Mouse (Mus musculus) midbrain, postnatal 0 days (tissue): Measurements from ENCODE around the gene Lcn8. TPM values are rescaled to one million over a fixed set of nuclear protein-coding genes. Genes with fewer than 3 reads are reported as not detected.

Source experiments
- ATAC-seq: fragments of 200-750 bp; cut with Nextera tagmentation; 2 replicates; pipeline ENCODE4 v1.8.0; 2017; ENCODE audit warnings: moderate number of reproducible peaks, mild to moderate bottlenecking, moderate TSS enrichment, moderate library complexity; ENCODE audit not compliant: low FRiP score
- DNase-seq: peaks from one replicate; pipeline ENCODE4 v3.0.0-alpha.2; 2015; ENCODE audit warnings: low spot score
- H3K27ac ChIP-seq: fragments of 300-500 bp; sonication (generic); 2 replicates; pipeline ENCODE4 v1.5.1; 2014; ENCODE audit warnings: low read depth, mild to moderate bottlenecking, low read length, mixed read lengths
- H3K27me3 ChIP-seq: fragments of 300-500 bp; sonication (generic); 2 replicates; pipeline ENCODE4 v1.6.1; 2014; ENCODE audit warnings: low read length, control low read depth, mixed read lengths; ENCODE audit not compliant: insufficient read depth
- H3K36me3 ChIP-seq: fragments of 300-500 bp; sonication (generic); 2 replicates; pipeline ENCODE4 v1.6.1; 2014; ENCODE audit warnings: low read length, control low read depth, mixed read lengths; ENCODE audit not compliant: insufficient read depth
- H3K4me1 ChIP-seq: fragments of 300-500 bp; sonication (generic); 2 replicates; pipeline ENCODE4 v1.6.1; 2014; ENCODE audit warnings: mild to moderate bottlenecking, control low read depth, antibody characterized with exemption, low read length, mixed read lengths; ENCODE audit not compliant: insufficient read depth
- H3K4me2 ChIP-seq: fragments of 300-500 bp; sonication (generic); 2 replicates; pipeline ENCODE4 v1.6.1; 2014; ENCODE audit warnings: low read depth, mild to moderate bottlenecking, low read length, mixed read lengths; ENCODE audit not compliant: poor library complexity, severe bottlenecking
- H3K4me3 ChIP-seq: fragments of 300-500 bp; sonication (generic); 2 replicates; pipeline ENCODE4 v1.5.1; 2014; ENCODE audit warnings: low read depth, mild to moderate bottlenecking, low read length, moderate library complexity
- H3K9ac ChIP-seq: fragments of 300-500 bp; sonication (generic); replicated peaks from 2 replicates; pipeline ENCODE4 v1.6.1; 2014; ENCODE audit warnings: mild to moderate bottlenecking, low read length, moderate library complexity, mixed read lengths; ENCODE audit not compliant: poor library complexity, severe bottlenecking
- H3K9me3 ChIP-seq: fragments of 300-500 bp; sonication (generic); 2 replicates; pipeline ENCODE4 v1.6.1; 2016; ENCODE audit warnings: low read length, control low read depth
- CTCF ChIP-seq: IDR thresholded peaks from 2 replicates; pipeline ENCODE4 v1.5.1; 2016; ENCODE audit warnings: antibody characterized with exemption, mild to moderate bottlenecking
- WGBS: fragments of 180-500 bp; shearing (Covaris S2); extraction: QIAGEN DNeasy Blood & Tissue Kit; methylation state at CpG from one replicate; pipeline ENCODE4 v1.1.7; 2014; 5-methylcytosine and 5-hydroxymethylcytosine counted together
- polyA plus RNA-seq: library from polyadenylated mRNA; unstranded; fragments of >200 nt; fragmentation: Nextera tagmentation; extraction: Ambion mirVana; gene quantifications from 2 replicates; pipeline ENCODE4 v1.2.1, GENCODE M21; 2015
- total RNA-seq: library from RNA; depleted of rRNA; stranded (reverse); fragments of >200 nt; gene quantifications from 2 replicates; pipeline ENCODE4 v1.2.3, GENCODE M21; 2014; rRNA removed

The Lcn8 gene
- not detected in 2 replicates for total RNA-seq
- polyA plus RNA-seq: not detected in 2 replicates

DNA sequence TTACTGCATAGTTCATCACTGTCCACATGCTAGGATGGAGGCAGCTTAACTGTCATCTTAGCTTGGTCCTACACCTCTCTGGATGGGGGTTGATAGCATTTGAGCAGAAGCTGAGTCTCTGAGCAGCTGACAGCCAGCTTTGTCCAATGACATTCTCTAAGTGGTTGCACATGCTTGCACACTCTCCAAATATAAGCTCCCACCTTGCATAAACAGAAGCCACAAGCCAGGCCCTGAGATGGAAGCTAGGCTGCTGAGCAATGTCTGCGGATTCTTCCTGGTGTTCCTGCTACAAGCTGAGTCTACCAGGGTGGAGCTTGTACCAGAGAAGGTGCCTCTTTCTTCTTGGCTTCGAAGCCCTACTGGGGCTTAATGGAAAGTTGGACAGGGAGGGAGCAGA lies at the start of gene Lcn8:
Lcn8 (plus strand) TSS at position 219 of the 400 bp plus-strand sequence.
- no peak within 1 kb of the TSS for H3K4me3 ChIP-seq
- DNase-seq (no peak), ATAC-seq (no peak)
- H3K9ac ChIP-seq: no peak within 1 kb of the TSS
- 84% methylated on average over 2 of the region's 2 CpGs for WGBS
- no peaks in the 10 kb centered on the region for H3K36me3 ChIP-seq
- no peaks in the 10 kb centered on the region for H3K4me1 ChIP-seq
- no peaks in the 10 kb centered on the region for H3K9me3 ChIP-seq
- H3K27ac ChIP-seq: no peak within 1 kb of the TSS
- no peak for TF ChIP-seq CTCF
- no peak within 1 kb of the TSS for H3K4me2 ChIP-seq
- H3K27me3 ChIP-seq: no peaks in the 10 kb centered on the region

- H3K4me2 ChIP-seq: peak within 1 kb of the TSS; percentile 75
- under 1% methylated on average over 78 of the region's 80 CpGs for WGBS
- peak within 1 kb of the TSS; percentile 96 for H3K9ac ChIP-seq
- no peaks in the 10 kb centered on the region for H3K27me3 ChIP-seq
- peaks cover under 1% of the 10 kb centered on the region; the same call in 1 of the 2 replicates for H3K36me3 ChIP-seq
- H3K4me1 ChIP-seq: peaks cover 3% of the 10 kb centered on the region
- ATAC-seq: peak; percentile 92
- TF ChIP-seq CTCF: no peak
- H3K27ac ChIP-seq: peak within 1 kb of the TSS; percentile 96
- DNase-seq: peak; percentile 94
- H3K9me3 ChIP-seq: no peaks in the 10 kb centered on the region
- H3K4me3 ChIP-seq: peak within 1 kb of the TSS; percentile 100
Observed at GRCm38 (mm10) chr2:25607761-25608622, 44.9 kb upstream of the Lcn8 start, which contains the start of gene Rabl6. TSS of gene Rabl6 (minus strand) at chr2:25608521.

DNA sequence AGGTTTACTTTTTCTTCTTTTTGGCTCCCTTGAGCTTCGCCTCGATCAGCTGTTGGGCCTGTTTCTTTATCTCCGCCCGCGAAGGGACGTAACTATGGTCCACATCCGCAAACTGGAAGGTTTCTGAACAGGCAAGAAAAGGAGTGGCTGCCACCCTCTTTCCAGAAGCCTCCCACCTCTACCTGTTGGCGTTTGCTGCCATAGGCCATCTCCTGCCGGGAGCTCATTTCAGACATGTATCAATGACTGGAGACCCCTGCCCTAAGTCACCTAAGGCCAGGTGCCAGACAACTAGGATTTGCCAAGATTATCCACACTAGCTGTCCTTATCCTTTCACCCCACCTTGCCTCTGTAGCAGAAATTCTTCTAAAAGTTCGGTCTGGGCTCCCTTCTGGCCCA lies 44.2 kb upstream of the Lcn8 start:
- Histone ChIP-seq H3K27ac (peak overlapping the region; percentile 96), H3K4me2 (peak overlapping the region; percentile 75), H3K9ac (peak overlapping the region; percentile 96; the same call in 1 of the 2 replicates), H3K9me3 (no peaks in the 10 kb centered on the region), H3K27me3 (no peaks in the 10 kb centered on the region), H3K36me3 (no peaks in the 10 kb centered on the region), H3K4me1 (peaks cover 3% of the 10 kb centered on the region), H3K4me3 (peak overlapping the region; percentile 100)
- no peak for DNase-seq
- no peak for ATAC-seq
- TF ChIP-seq CTCF: no peak
- 72% methylated on average over 10 of the region's 10 CpGs for WGBS

GRCm38 (mm10) chr2:25616398-25616797 lies 36.5 kb upstream of the Lcn8 start:
- WGBS: 19% methylated on average over 22 of the region's 22 CpGs
- H3K4me2 ChIP-seq: peak overlapping the region; percentile 26; the same call in 1 of the 2 replicates
- no peak overlapping the region for H3K9ac ChIP-seq
- peaks cover 27% of the 10 kb centered on the region for H3K27me3 ChIP-seq
- H3K4me3 ChIP-seq: peak overlapping the region; percentile 11; the same call in 1 of the 2 replicates
- H3K9me3 ChIP-seq: no peaks in the 10 kb centered on the region
- peaks cover 5% of the 10 kb centered on the region; the same call in 1 of the 2 replicates for H3K4me1 ChIP-seq
- no peaks in the 10 kb centered on the region for H3K36me3 ChIP-seq
- H3K27ac ChIP-seq: no peak overlapping the region
- TF ChIP-seq CTCF: no peak
- ATAC-seq: no peak
- no peak for DNase-seq

- ATAC-seq (no peak), DNase-seq (no peak)
- peaks cover 5% of the 10 kb centered on the region; the same call in 1 of the 2 replicates for H3K4me1 ChIP-seq
- peaks cover 27% of the 10 kb centered on the region for H3K27me3 ChIP-seq
- no peaks in the 10 kb centered on the region for H3K36me3 ChIP-seq
- 78% methylated on average over 3 of the region's 3 CpGs for WGBS
- H3K9ac ChIP-seq: no peak within 1 kb of the TSS
- H3K4me3 ChIP-seq: no peak within 1 kb of the TSS
- no peak for TF ChIP-seq CTCF
- H3K4me2 ChIP-seq: no peak within 1 kb of the TSS
- H3K27ac ChIP-seq: no peak within 1 kb of the TSS
- no peaks in the 10 kb centered on the region for H3K9me3 ChIP-seq
Observed at GRCm38 (mm10) chr2:25617578-25617977, 35.3 kb upstream of the Lcn8 start, which contains the start of gene Ccdc183. TSS of gene Ccdc183 (minus strand) at chr2:25617678.

- Histone ChIP-seq H3K4me3 (no peak overlapping the region), H3K9me3 (no peaks in the 10 kb centered on the region), H3K4me2 (no peak overlapping the region), H3K36me3 (no peaks in the 10 kb centered on the region), H3K9ac (no peak overlapping the region), H3K27ac (no peak overlapping the region), H3K4me1 (peaks cover 5% of the 10 kb centered on the region; the same call in 1 of the 2 replicates), H3K27me3 (peaks cover 23% of the 10 kb centered on the region)
- no peak for DNase-seq
- WGBS: 85% methylated on average over 6 of the region's 6 CpGs
- ATAC-seq: no peak
- no peak for TF ChIP-seq CTCF
Observed at GRCm38 (mm10) chr2:25620386-25620785, 32.5 kb upstream of the Lcn8 start.
